ENCODE assay signal across 9 mouse cellular contexts in genomic region chr5:28117882-28118530, GRCm38 (mm10). TPM values are rescaled to one million over a fixed set of nuclear protein-coding genes. Genes with fewer than 3 reads are reported as not detected.
DNase-seq lines count a peak whose midpoint lies in the region; ATAC-seq lines count a peak whose summit lies in the region.
"Had no signal": no experiment of that assay in that cellular context is flagged by ENCODE, and none has a peak within 500 bp of the region (broad histone marks: within the 10 kb centered on the region; RNA-seq: fewer than 3 reads in every experiment).

No protein-coding gene starts in this region.

- H3K36me3 ChIP-seq in hindbrain, embryonic 12.5 days: no peaks in the 10 kb centered on the region
- H3K36me3 ChIP-seq in limb, embryonic 15.5 days: no peaks in the 10 kb centered on the region
- no peaks in the 10 kb centered on the region for H3K36me3 ChIP-seq in stomach, embryonic 15.5 days

- H3K4me2 ChIP-seq in hindbrain, embryonic 12.5 days (replicated peaks): peak overlapping the region; percentile 54
- peak overlapping the region; percentile 12 for H3K4me2 ChIP-seq in limb, embryonic 15.5 days
- H3K4me2 ChIP-seq in stomach, embryonic 15.5 days: peak overlapping the region; percentile 53

- under 1% methylated on average over 30 of the region's 30 CpGs for WGBS in hindbrain, embryonic 12.5 days
- WGBS in limb, embryonic 15.5 days: under 1% methylated on average over 30 of the region's 30 CpGs
- under 1% methylated on average over 30 of the region's 30 CpGs for WGBS in stomach, embryonic 15.5 days

- peak; percentile 19 for DNase-seq in adrenal gland, postnatal 10 days
- DNase-seq in adrenal gland, postnatal 4 days (ENCODE audit: low spot score in 2 of 2): no peak
- DNase-seq in embryo, embryonic 10.5 days (ENCODE audit: low spot score): peak; percentile 81
- no peak for DNase-seq in right cerebral cortex, postnatal 14 days
- no peak for DNase-seq in testis, postnatal 10 days (ENCODE audit: low spot score)

- peaks cover 16% of the 10 kb centered on the region for H3K4me1 ChIP-seq in hindbrain, embryonic 12.5 days
- peaks cover 3% of the 10 kb centered on the region for H3K4me1 ChIP-seq in limb, embryonic 15.5 days
- H3K4me1 ChIP-seq in stomach, embryonic 15.5 days: no peaks in the 10 kb centered on the region

- ATAC-seq in hindbrain, embryonic 12.5 days (ENCODE audit: low FRiP score): no peak
- ATAC-seq in limb, embryonic 15.5 days (ENCODE audit: insufficient number of reproducible peaks, low FRiP score, low TSS enrichment, low read depth): no peak
- ATAC-seq in stomach, embryonic 15.5 days (ENCODE audit: insufficient read depth, low FRiP score, low read depth): no peak

- H3K27ac ChIP-seq in hindbrain, embryonic 12.5 days: peak overlapping the region; percentile 35; the same call in 1 of the 2 replicates
- H3K27ac ChIP-seq in limb, embryonic 15.5 days: no peak overlapping the region
- no peak overlapping the region for H3K27ac ChIP-seq in stomach, embryonic 15.5 days

- H3K4me3 ChIP-seq in hindbrain, embryonic 12.5 days: peak overlapping the region; percentile 29
- H3K4me3 ChIP-seq in limb, embryonic 15.5 days: peak overlapping the region; percentile 11
- peak overlapping the region; percentile 30 for H3K4me3 ChIP-seq in stomach, embryonic 15.5 days (replicated peaks)
- H3K4me3 ChIP-seq: erythroblast, embryonic 14.5 days had no signal

- peak overlapping the region; percentile 59 for H3K9ac ChIP-seq in hindbrain, embryonic 12.5 days
- no peak overlapping the region for H3K9ac ChIP-seq in limb, embryonic 15.5 days
- H3K9ac ChIP-seq in stomach, embryonic 15.5 days: no peak overlapping the region

- peaks cover 72% of the 10 kb centered on the region for H3K27me3 ChIP-seq in hindbrain, embryonic 12.5 days
- peaks cover 67% of the 10 kb centered on the region for H3K27me3 ChIP-seq in limb, embryonic 15.5 days
- H3K27me3 ChIP-seq in stomach, embryonic 15.5 days (replicated peaks): peaks cover 60% of the 10 kb centered on the region

- H3K9me3 ChIP-seq in hindbrain, embryonic 12.5 days (replicated peaks): no peaks in the 10 kb centered on the region
- no peaks in the 10 kb centered on the region for H3K9me3 ChIP-seq in limb, embryonic 15.5 days
- H3K9me3 ChIP-seq in stomach, embryonic 15.5 days: no peaks in the 10 kb centered on the region

RNA-seq across cellular contexts. Expression of gene Insig1, which starts 46.8 kb away (rescaled TPM):
- 10 to 100 TPM; 67.2 to 71.2 TPM for total RNA-seq in adrenal gland, postnatal 10 days (2021)
- total RNA-seq in adrenal gland, postnatal 4 days (2021): 10 to 100 TPM; 44.5 to 48.8 TPM
- polyA plus RNA-seq in hindbrain, embryonic 12.5 days (2016; fragmentation: Nextera tagmentation; extraction: Ambion mirVana): 95.6 and 101 TPM in 2 replicates
- 42.7 and 48.1 TPM in 2 replicates for polyA plus RNA-seq in limb, embryonic 15.5 days (2015; fragmentation: Nextera tagmentation; extraction: Ambion mirVana)
- 117 and 136 TPM in 2 replicates for polyA plus RNA-seq in stomach, embryonic 15.5 days (2015; fragmentation: Nextera tagmentation; extraction: Ambion mirVana)

RNA-seq across cellular contexts. Expression of gene En2, which starts 47.5 kb away (rescaled TPM):
- total RNA-seq in adrenal gland, postnatal 10 days (2021): not detected
- total RNA-seq in adrenal gland, postnatal 4 days (2021): under 1 TPM; 0.08 to 0.28 TPM
- 0.66 and 0.86 TPM in 2 replicates for polyA plus RNA-seq in hindbrain, embryonic 12.5 days (2016; fragmentation: Nextera tagmentation; extraction: Ambion mirVana)
- not detected in 2 replicates for polyA plus RNA-seq in limb, embryonic 15.5 days (2015; fragmentation: Nextera tagmentation; extraction: Ambion mirVana)
- not detected in 2 replicates for polyA plus RNA-seq in stomach, embryonic 15.5 days (2015; fragmentation: Nextera tagmentation; extraction: Ambion mirVana)
- polyA plus RNA-seq: erythroblast, embryonic 14.5 days had no signal

Comparison
In these comparisons a context has a peak if more than half of its experiments do, and no peak if none do; other contexts are left out.
1. DNase-seq: peak in adrenal gland, postnatal 10 days (single experiment) and embryo, embryonic 10.5 days (single experiment); none in adrenal gland, postnatal 4 days (0 of 2), right cerebral cortex, postnatal 14 days (single experiment) and testis, postnatal 10 days (single experiment).
2. Peak in every context shown above with its lines, with median percentiles within 50 percentile points of each other: H3K4me2 ChIP-seq and H3K4me3 ChIP-seq.